Comparison of ENCODE assay signal across 8 mouse cellular contexts in genomic region chr11:116218737-116219400, GRCm38 (mm10). TPM values are rescaled to one million over a fixed set of nuclear protein-coding genes. Genes with fewer than 3 reads are reported as not detected.
DNase-seq lines count a peak whose midpoint lies in the region; ATAC-seq and TF ChIP-seq lines count a peak whose summit lies in the region.

No protein-coding gene starts in this region.

- peak; percentile 95 for DNase-seq in brain, embryonic 14.5 days (ENCODE audit: low read depth)
- DNase-seq in forebrain, embryonic 14.5 days (ENCODE audit: low spot score): peak; percentile 92
- DNase-seq in heart, postnatal 0 days (ENCODE audit: low spot score): peak; percentile 96
- peak; percentile 97 for DNase-seq in kidney, postnatal 25 days
- DNase-seq in urinary bladder, postnatal 25 days (ENCODE audit: low spot score): peak; percentile 81

- no peak overlapping the region for H3K9ac ChIP-seq in forebrain, embryonic 14.5 days (ENCODE audit: low read length)
- H3K9ac ChIP-seq in heart, postnatal 0 days (replicated peaks; ENCODE audit: low read depth, low read length): no peak overlapping the region
- H3K9ac ChIP-seq in liver, embryonic 12.5 days: no peak overlapping the region
- 0 out of 2 replicates have a peak overlapping the region, but pooled peaks have one; percentile 26 for H3K9ac ChIP-seq in neural tube, embryonic 15.5 days (replicated peaks)

- no peak for TF ChIP-seq EP300 in heart, postnatal 0 days (IDR thresholded peaks at IDR 0.05; ENCODE audit: low read depth)

- no peak overlapping the region for H3ac ChIP-seq in C2C12 (ENCODE audit: control insufficient read depth, insufficient read length, low read depth)

- H3K4me3 ChIP-seq in C2C12 (ENCODE audit: insufficient read depth, poor library complexity, severe bottlenecking): no peak overlapping the region
- no peak overlapping the region for H3K4me3 ChIP-seq in forebrain, embryonic 14.5 days (ENCODE audit: low read depth, low read length)
- no peak overlapping the region for H3K4me3 ChIP-seq in heart, postnatal 0 days (ENCODE audit: low read depth, low read length)
- H3K4me3 ChIP-seq in liver, embryonic 12.5 days: no peak overlapping the region
- H3K4me3 ChIP-seq in neural tube, embryonic 15.5 days (replicated peaks): no peak overlapping the region

- 51% methylated on average over 7 of the region's 7 CpGs for whole genome bisulfite sequencing in forebrain, embryonic 14.5 days
- WGBS in heart, postnatal 0 days: 27% methylated on average over 7 of the region's 7 CpGs
- 48% methylated on average over 7 of the region's 7 CpGs for WGBS in liver, embryonic 12.5 days (ENCODE audit: insufficient replicate concordance)
- WGBS in neural tube, embryonic 15.5 days: 32% methylated on average over 7 of the region's 7 CpGs

- H3K4me2 ChIP-seq in forebrain, embryonic 14.5 days (ENCODE audit: low read length): no peak overlapping the region
- no peak overlapping the region for H3K4me2 ChIP-seq in heart, postnatal 0 days (ENCODE audit: low read depth, low read length)
- no peak overlapping the region for H3K4me2 ChIP-seq in liver, embryonic 12.5 days
- no peak overlapping the region for H3K4me2 ChIP-seq in neural tube, embryonic 15.5 days

- peak; percentile 83 for ATAC-seq in forebrain, embryonic 14.5 days
- ATAC-seq in heart, postnatal 0 days (ENCODE audit: insufficient read depth, low read depth): peak; percentile 90
- peak; percentile 23; the same call in 1 of the 2 replicates for ATAC-seq in liver, embryonic 12.5 days
- ATAC-seq in neural tube, embryonic 15.5 days (ENCODE audit: low FRiP score): peak; percentile 50; the same call in 1 of the 2 replicates

- H3K36me3 ChIP-seq in C2C12 (ENCODE audit: control insufficient read depth, insufficient read depth): no peaks in the 10 kb centered on the region
- H3K36me3 ChIP-seq in forebrain, embryonic 14.5 days (ENCODE audit: control insufficient read depth, insufficient read depth, low read length): no peaks in the 10 kb centered on the region
- no peaks in the 10 kb centered on the region for H3K36me3 ChIP-seq in heart, postnatal 0 days (replicated peaks; ENCODE audit: control insufficient read depth, insufficient read depth, low read length)
- H3K36me3 ChIP-seq in liver, embryonic 12.5 days: no peaks in the 10 kb centered on the region
- no peaks in the 10 kb centered on the region for H3K36me3 ChIP-seq in neural tube, embryonic 15.5 days

- no peak for TF ChIP-seq CTCF in C2C12 (IDR thresholded peaks at IDR 0.05; ENCODE audit: control insufficient read depth, insufficient read depth, insufficient read length)
- no peak for TF ChIP-seq CTCF in brain, embryonic 14.5 days (IDR thresholded peaks at IDR 0.05; ENCODE audit: borderline replicate concordance, extremely low read depth, insufficient read depth, insufficient read length)
- TF ChIP-seq CTCF in heart, postnatal 0 days (IDR thresholded peaks at IDR 0.05; ENCODE audit: low read depth): no peak

- peak overlapping the region; percentile 74 for H3K27ac ChIP-seq in forebrain, embryonic 14.5 days (ENCODE audit: low read depth, low read length)
- peak overlapping the region; percentile 76 for H3K27ac ChIP-seq in heart, postnatal 0 days (ENCODE audit: low read depth)
- H3K27ac ChIP-seq in liver, embryonic 12.5 days: peak overlapping the region; percentile 12; the same call in 1 of the 2 replicates
- H3K27ac ChIP-seq in neural tube, embryonic 15.5 days (replicated peaks): peak overlapping the region; percentile 77

- no peaks in the 10 kb centered on the region for H3K79me2 ChIP-seq in C2C12 (ENCODE audit: control insufficient read depth, insufficient read depth)

- H3K4me1 ChIP-seq in forebrain, embryonic 14.5 days (ENCODE audit: control insufficient read depth, insufficient read depth, low read length): peaks cover 12% of the 10 kb centered on the region
- H3K4me1 ChIP-seq in heart, postnatal 0 days (ENCODE audit: control insufficient read depth, insufficient read depth): peaks cover 23% of the 10 kb centered on the region
- peaks cover 19% of the 10 kb centered on the region for H3K4me1 ChIP-seq in liver, embryonic 12.5 days
- H3K4me1 ChIP-seq in neural tube, embryonic 15.5 days: peaks cover 34% of the 10 kb centered on the region

- no peak for TF ChIP-seq POLR2A in brain, embryonic 14.5 days (IDR thresholded peaks at IDR 0.05; ENCODE audit: borderline replicate concordance, extremely low read depth, insufficient read depth, insufficient read length, poor library complexity, severe bottlenecking)

- peaks cover 5% of the 10 kb centered on the region; the same call in 1 of the 2 replicates for H3K9me3 ChIP-seq in forebrain, embryonic 14.5 days (replicated peaks; ENCODE audit: control insufficient read depth, low read length)
- 0 out of 2 replicates have a peak, but pooled peaks cover 4% of the 10 kb centered on the region for H3K9me3 ChIP-seq in heart, postnatal 0 days (replicated peaks; ENCODE audit: control insufficient read depth, low read length)
- no peaks in the 10 kb centered on the region for H3K9me3 ChIP-seq in liver, embryonic 12.5 days (replicated peaks)
- no peaks in the 10 kb centered on the region for H3K9me3 ChIP-seq in neural tube, embryonic 15.5 days (replicated peaks)

- H3K79me3 ChIP-seq in C2C12 (ENCODE audit: low read depth): no peaks in the 10 kb centered on the region

- no peaks in the 10 kb centered on the region for H3K27me3 ChIP-seq in C2C12 (ENCODE audit: control insufficient read depth, insufficient read depth, insufficient read length)
- peaks cover 25% of the 10 kb centered on the region for H3K27me3 ChIP-seq in forebrain, embryonic 14.5 days (replicated peaks; ENCODE audit: control insufficient read depth, insufficient read depth, low read length)
- H3K27me3 ChIP-seq in heart, postnatal 0 days (ENCODE audit: control insufficient read depth, insufficient read depth, low read length): peaks cover 33% of the 10 kb centered on the region
- H3K27me3 ChIP-seq in liver, embryonic 12.5 days (replicated peaks): peaks cover 40% of the 10 kb centered on the region
- peaks cover 38% of the 10 kb centered on the region for H3K27me3 ChIP-seq in neural tube, embryonic 15.5 days (replicated peaks)

TF ChIP-seq in C2C12, 6 proteins besides CTCF, POLR2A, EP300 and RAD21 (continues in another document):
- TF ChIP-seq MYOG (IDR thresholded peaks at IDR 0.05; ENCODE audit: control insufficient read depth, extremely low read depth, insufficient read length) (no peak), USF1 (IDR thresholded peaks at IDR 0.05; ENCODE audit: low read depth) (no peak), MAX (IDR thresholded peaks at IDR 0.05) (peak; percentile 75), FOSL1 (IDR thresholded peaks at IDR 0.05; ENCODE audit: insufficient read depth, low read length, poor library complexity, severe bottlenecking) (no peak), CEBPB (IDR thresholded peaks at IDR 0.05; ENCODE audit: low read depth) (no peak)

RNA-seq across cellular contexts. Expression of gene Evpl, which starts 19.0 kb away (rescaled TPM):
- polyA plus RNA-seq in C2C12 (2012; fragmentation: generic; extraction: Trizol): 0.13 TPM
- polyA plus RNA-seq in brain, embryonic 14.5 days (2012; rRNA removed): 0.67 and 0.96 TPM in 2 replicates
- polyA plus RNA-seq in forebrain, embryonic 14.5 days (2014; fragmentation: Nextera tagmentation; extraction: Ambion mirVana): 0.11 and 0.17 TPM in 2 replicates
- 2.1 and 3.4 TPM in 2 replicates for total RNA-seq in heart, postnatal 0 days (2014; rRNA removed; ENCODE audit: low replicate concordance)
- polyA plus RNA-seq in heart, postnatal 0 days (2015; fragmentation: Nextera tagmentation; extraction: Ambion mirVana): 0.45 TPM in 2 replicates
- polyA plus RNA-seq in liver, embryonic 12.5 days (2016; fragmentation: Nextera tagmentation; extraction: Ambion mirVana): 0.30 and 0.31 TPM in 2 replicates
- 1.00 and 1.9 TPM in 2 replicates for polyA plus RNA-seq in neural tube, embryonic 15.5 days (2015; fragmentation: Nextera tagmentation; extraction: Ambion mirVana)

RNA-seq across cellular contexts. Expression of gene Acox1, which starts 20.0 kb away (rescaled TPM):
- polyA plus RNA-seq in C2C12 (2012; fragmentation: generic; extraction: Trizol): 22.4 TPM
- polyA plus RNA-seq in brain, embryonic 14.5 days (2012; rRNA removed): 72.1 and 78.9 TPM in 2 replicates
- polyA plus RNA-seq in forebrain, embryonic 14.5 days (2014; fragmentation: Nextera tagmentation; extraction: Ambion mirVana): 48.1 and 56.3 TPM in 2 replicates
- total RNA-seq in heart, postnatal 0 days (2014; rRNA removed; ENCODE audit: low replicate concordance): 64.9 and 65.8 TPM in 2 replicates
- 43.0 and 46.7 TPM in 2 replicates for polyA plus RNA-seq in heart, postnatal 0 days (2015; fragmentation: Nextera tagmentation; extraction: Ambion mirVana)
- polyA plus RNA-seq in liver, embryonic 12.5 days (2016; fragmentation: Nextera tagmentation; extraction: Ambion mirVana): 15.3 and 19.7 TPM in 2 replicates
- 58.1 and 61.7 TPM in 2 replicates for polyA plus RNA-seq in neural tube, embryonic 15.5 days (2015; fragmentation: Nextera tagmentation; extraction: Ambion mirVana)

RNA-seq across cellular contexts. Expression of gene Ten1, which starts 20.2 kb away (rescaled TPM):
- 48.8 TPM for polyA plus RNA-seq in C2C12 (2012; fragmentation: generic; extraction: Trizol)
- polyA plus RNA-seq in brain, embryonic 14.5 days (2012; rRNA removed): 55.6 and 64.5 TPM in 2 replicates
- 81.8 and 83.2 TPM in 2 replicates for polyA plus RNA-seq in forebrain, embryonic 14.5 days (2014; fragmentation: Nextera tagmentation; extraction: Ambion mirVana)
- total RNA-seq in heart, postnatal 0 days (2014; rRNA removed; ENCODE audit: low replicate concordance): 58.4 and 63.6 TPM in 2 replicates
- polyA plus RNA-seq in heart, postnatal 0 days (2015; fragmentation: Nextera tagmentation; extraction: Ambion mirVana): 64.0 and 68.2 TPM in 2 replicates
- polyA plus RNA-seq in liver, embryonic 12.5 days (2016; fragmentation: Nextera tagmentation; extraction: Ambion mirVana): 43.4 and 44.0 TPM in 2 replicates
- polyA plus RNA-seq in neural tube, embryonic 15.5 days (2015; fragmentation: Nextera tagmentation; extraction: Ambion mirVana): 90.4 and 93.5 TPM in 2 replicates

RNA-seq across cellular contexts. Expression of gene Fbf1, which starts 50.9 kb away (rescaled TPM):
- 46.9 TPM for polyA plus RNA-seq in C2C12 (2012; fragmentation: generic; extraction: Trizol)
- polyA plus RNA-seq in brain, embryonic 14.5 days (2012; rRNA removed): 144 and 153 TPM in 2 replicates
- 25.9 and 44.4 TPM in 2 replicates for polyA plus RNA-seq in forebrain, embryonic 14.5 days (2014; fragmentation: Nextera tagmentation; extraction: Ambion mirVana)
- total RNA-seq in heart, postnatal 0 days (2014; rRNA removed; ENCODE audit: low replicate concordance): 20.4 and 22.8 TPM in 2 replicates
- 8.2 and 8.5 TPM in 2 replicates for polyA plus RNA-seq in heart, postnatal 0 days (2015; fragmentation: Nextera tagmentation; extraction: Ambion mirVana)
- polyA plus RNA-seq in liver, embryonic 12.5 days (2016; fragmentation: Nextera tagmentation; extraction: Ambion mirVana): 14.3 and 15.0 TPM in 2 replicates
- 44.2 and 48.5 TPM in 2 replicates for polyA plus RNA-seq in neural tube, embryonic 15.5 days (2015; fragmentation: Nextera tagmentation; extraction: Ambion mirVana)

RNA-seq across cellular contexts. Expression of gene Srp68, which starts 55.1 kb away (rescaled TPM):
- 81.9 TPM for polyA plus RNA-seq in C2C12 (2012; fragmentation: generic; extraction: Trizol)
- polyA plus RNA-seq in brain, embryonic 14.5 days (2012; rRNA removed): 68.6 and 69.3 TPM in 2 replicates
- polyA plus RNA-seq in forebrain, embryonic 14.5 days (2014; fragmentation: Nextera tagmentation; extraction: Ambion mirVana): 53.2 and 60.4 TPM in 2 replicates
- total RNA-seq in heart, postnatal 0 days (2014; rRNA removed; ENCODE audit: low replicate concordance): 28.1 and 33.6 TPM in 2 replicates
- polyA plus RNA-seq in heart, postnatal 0 days (2015; fragmentation: Nextera tagmentation; extraction: Ambion mirVana): 47.8 and 48.2 TPM in 2 replicates
- 66.4 and 66.8 TPM in 2 replicates for polyA plus RNA-seq in liver, embryonic 12.5 days (2016; fragmentation: Nextera tagmentation; extraction: Ambion mirVana)
- polyA plus RNA-seq in neural tube, embryonic 15.5 days (2015; fragmentation: Nextera tagmentation; extraction: Ambion mirVana): 64.2 and 77.9 TPM in 2 replicates

Comparison
In these comparisons a context has a peak if more than half of its experiments do, and no peak if none do; other contexts are left out.
1. ATAC-seq: peak in every context shown above with its lines; median percentile 90 in heart, postnatal 0 days; 83 in forebrain, embryonic 14.5 days; 50 in neural tube, embryonic 15.5 days; 23 in liver, embryonic 12.5 days.
2. H3K27ac ChIP-seq: peak in every context shown above with its lines; median percentile 77 in neural tube, embryonic 15.5 days; 76 in heart, postnatal 0 days; 74 in forebrain, embryonic 14.5 days; 12 in liver, embryonic 12.5 days.